16 mouse cellular contexts compared by ENCODE assay signal in genomic region chr9:62430741-62431140, GRCm38 (mm10).
"Had no signal": no experiment of that assay in that cellular context is flagged by ENCODE, and none has a peak within 500 bp of the region (broad histone marks: within the 10 kb centered on the region; RNA-seq: fewer than 3 reads in every experiment).

No protein-coding gene starts in this region.

- H3K4me2 ChIP-seq: limb, embryonic 15.5 days; liver, embryonic 12.5 days; lung, embryonic 14.5 days; midbrain, embryonic 15.5 days; neural tube, embryonic 13.5 days had no signal

- H3K4me3 ChIP-seq: limb, embryonic 15.5 days; liver, embryonic 12.5 days; midbrain, embryonic 10.5 days; midbrain, embryonic 15.5 days; neural tube, embryonic 13.5 days had no signal

- H3K27ac ChIP-seq: kidney, postnatal 0 days; limb, embryonic 15.5 days; liver, embryonic 12.5 days; midbrain, embryonic 10.5 days; midbrain, embryonic 15.5 days; neural tube, embryonic 13.5 days had no signal

- H3K36me3 ChIP-seq: liver, embryonic 12.5 days had no signal

- DNase-seq: kidney, adult 9 months; left cerebral cortex, postnatal 4 days; lung, embryonic 14.5 days; lung, postnatal 10 days; lung, postnatal 4 days; retina, postnatal 1 day; right cerebral cortex, postnatal 4 days; spleen, adult 18-20 months; thymus, adult 18-20 months; thymus, postnatal 14 days had no signal

- H3K9me3 ChIP-seq: limb, embryonic 15.5 days; liver, embryonic 12.5 days; midbrain, embryonic 10.5 days; midbrain, embryonic 15.5 days; neural tube, embryonic 13.5 days had no signal

- ATAC-seq: liver, embryonic 12.5 days; midbrain, embryonic 15.5 days had no signal

- H3K9ac ChIP-seq: limb, embryonic 15.5 days; liver, embryonic 12.5 days; lung, embryonic 14.5 days; midbrain, embryonic 15.5 days; neural tube, embryonic 13.5 days had no signal

- H3K27me3 ChIP-seq: limb, embryonic 15.5 days; liver, embryonic 12.5 days; midbrain, embryonic 15.5 days; neural tube, embryonic 13.5 days had no signal
